Comparison of ENCODE assay signal across 20 mouse cellular contexts in the genomic region with DNA sequence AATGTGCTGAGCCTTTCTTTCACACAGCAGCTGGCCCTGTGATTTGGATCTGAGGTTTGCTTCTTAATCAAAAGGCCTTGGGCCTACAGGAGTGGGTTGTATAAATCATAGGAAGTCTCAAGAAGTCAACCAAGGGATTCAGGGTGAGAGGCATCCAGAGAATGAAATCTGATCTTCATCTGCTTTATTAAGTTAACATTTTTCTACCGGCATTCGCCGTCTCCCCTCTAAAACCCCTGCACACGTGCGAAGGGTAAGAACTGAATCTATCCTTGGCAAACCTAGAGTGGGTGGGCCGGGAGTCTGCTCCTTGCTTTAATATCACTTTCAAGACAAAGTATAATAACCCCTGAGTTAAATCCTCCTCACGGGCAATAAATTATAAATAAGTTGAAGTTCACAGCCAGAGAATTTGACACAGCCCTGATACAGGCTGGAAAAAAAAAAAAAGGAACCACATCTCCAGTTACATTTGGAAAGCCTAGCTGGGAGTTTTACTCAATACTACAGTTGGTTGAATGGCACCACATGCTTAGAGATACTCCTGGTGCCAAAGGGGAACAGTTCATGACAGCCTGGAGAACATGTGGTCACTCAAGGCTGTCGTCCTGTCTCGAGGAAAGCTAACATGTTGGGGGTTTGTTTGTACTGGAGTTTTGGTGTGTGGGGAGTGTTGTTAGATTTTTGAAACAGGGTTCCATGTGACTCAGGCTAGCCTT.
DNase-seq lines count a peak whose midpoint lies in the region; ATAC-seq and TF ChIP-seq lines count a peak whose summit lies in the region.
"Had no signal": no experiment of that assay in that cellular context is flagged by ENCODE, and none has a peak within 500 bp of the region (broad histone marks: within the 10 kb centered on the region; RNA-seq: fewer than 3 reads in every experiment).

No protein-coding gene starts in this region.

- 0 out of 2 replicates have a peak, but pooled peaks have one; percentile 54 for ATAC-seq in kidney, embryonic 16.5 days (ENCODE audit: low FRiP score, low TSS enrichment)
- ATAC-seq in limb, embryonic 15.5 days (ENCODE audit: insufficient number of reproducible peaks, low FRiP score, low TSS enrichment, low read depth), result no peak
- ATAC-seq: forebrain, postnatal 0 days; liver, postnatal 0 days had no signal

- no peaks in the 10 kb centered on the region for H3K9me3 ChIP-seq in kidney, embryonic 16.5 days (ENCODE audit: low read length)
- no peaks in the 10 kb centered on the region for H3K9me3 ChIP-seq in limb, embryonic 15.5 days
- H3K9me3 ChIP-seq: hindbrain, embryonic 15.5 days; midbrain, embryonic 12.5 days; stomach, embryonic 15.5 days had no signal

- DNase-seq in embryo, embryonic 11 days, result peak; percentile 37
- DNase-seq in embryo, embryonic 10 days (ENCODE audit: low spot score), result no peak
- DNase-seq in kidney, adult 9 months, result no peak
- DNase-seq in forelimb bud, embryonic 11.5 days (ENCODE audit: low read depth, low spot score), result peak; percentile 58
- DNase-seq in spleen, postnatal 14 days (ENCODE audit: low spot score in 2 of 2), result no peak
- DNase-seq in layer of hippocampus, adult 2 months (ENCODE audit: low spot score in 2 of 2), result no peak
- DNase-seq: adrenal gland, postnatal 36 days; cerebellum, adult 9-11 months; forebrain, postnatal 0 days; heart, postnatal 4 days; kidney, postnatal 25 days; liver, postnatal 0 days; lung, postnatal 14 days; thymus, postnatal 25 days had no signal

- H3K4me1 ChIP-seq in kidney, embryonic 16.5 days (ENCODE audit: insufficient read depth, low read length), result peaks cover 7% of the 10 kb centered on the region
- peaks cover 7% of the 10 kb centered on the region; the same call in 1 of the 2 replicates for H3K4me1 ChIP-seq in limb, embryonic 15.5 days
- H3K4me1 ChIP-seq: hindbrain, embryonic 15.5 days; midbrain, embryonic 12.5 days; stomach, embryonic 15.5 days had no signal

- WGBS in kidney, embryonic 16.5 days, result 31% methylated on average over 9 of the region's 9 CpGs
- 25% methylated on average over 9 of the region's 9 CpGs for WGBS in limb, embryonic 15.5 days

- peak overlapping the region; percentile 18; the same call in 1 of the 2 replicates for H3K27ac ChIP-seq in kidney, embryonic 16.5 days (ENCODE audit: low read length)
- 0 out of 2 replicates have a peak overlapping the region, but pooled peaks have one; percentile 2 for H3K27ac ChIP-seq in limb, embryonic 15.5 days
- H3K27ac ChIP-seq in layer of hippocampus, adult 2 months, result no peak overlapping the region
- H3K27ac ChIP-seq: hindbrain, embryonic 15.5 days; midbrain, embryonic 12.5 days; stomach, embryonic 15.5 days had no signal

- no peak overlapping the region for H3K4me3 ChIP-seq in kidney, embryonic 16.5 days (ENCODE audit: low read length)
- no peak overlapping the region for H3K4me3 ChIP-seq in limb, embryonic 15.5 days
- no peak overlapping the region for H3K4me3 ChIP-seq in layer of hippocampus, adult 2 months
- H3K4me3 ChIP-seq: hindbrain, embryonic 15.5 days; midbrain, embryonic 12.5 days; stomach, embryonic 15.5 days had no signal

- no peaks in the 10 kb centered on the region for H3K36me3 ChIP-seq in kidney, embryonic 16.5 days (ENCODE audit: insufficient read depth, low read length)
- no peaks in the 10 kb centered on the region for H3K36me3 ChIP-seq in limb, embryonic 15.5 days
- H3K36me3 ChIP-seq: hindbrain, embryonic 15.5 days; midbrain, embryonic 12.5 days; stomach, embryonic 15.5 days had no signal

- no peak for TF ChIP-seq CTCF in layer of hippocampus, adult 2 months (conservative IDR thresholded peaks at IDR 0.05)

- H3K27me3 ChIP-seq in kidney, embryonic 16.5 days (ENCODE audit: insufficient read depth, low read length), result no peaks in the 10 kb centered on the region
- no peaks in the 10 kb centered on the region for H3K27me3 ChIP-seq in limb, embryonic 15.5 days
- H3K27me3 ChIP-seq: hindbrain, embryonic 15.5 days; midbrain, embryonic 12.5 days; stomach, embryonic 15.5 days had no signal

- H3K9ac ChIP-seq in kidney, embryonic 16.5 days (replicated peaks; ENCODE audit: low read length), result no peak overlapping the region
- no peak overlapping the region for H3K9ac ChIP-seq in limb, embryonic 15.5 days
- H3K9ac ChIP-seq: forebrain, postnatal 0 days; hindbrain, embryonic 15.5 days; liver, postnatal 0 days; midbrain, embryonic 12.5 days; stomach, embryonic 15.5 days had no signal

- H3K4me2 ChIP-seq in kidney, embryonic 16.5 days (replicated peaks; ENCODE audit: low read depth, low read length), result no peak overlapping the region
- H3K4me2 ChIP-seq in limb, embryonic 15.5 days, result no peak overlapping the region
- H3K4me2 ChIP-seq: hindbrain, embryonic 15.5 days; liver, embryonic 11.5 days; midbrain, embryonic 12.5 days; stomach, embryonic 15.5 days had no signal

Comparison
In these comparisons a context has a peak if more than half of its experiments do, and no peak if none do; other contexts are left out.
1. DNase-seq: peak in embryo, embryonic 11 days (single experiment) and forelimb bud, embryonic 11.5 days (single experiment); none in embryo, embryonic 10 days (single experiment), kidney, adult 9 months (single experiment), spleen, postnatal 14 days (0 of 2) and layer of hippocampus, adult 2 months (0 of 2).